Mouse (Mus musculus): Measurements from ENCODE around the gene Hba-x.

Hba-x gene

DNA sequence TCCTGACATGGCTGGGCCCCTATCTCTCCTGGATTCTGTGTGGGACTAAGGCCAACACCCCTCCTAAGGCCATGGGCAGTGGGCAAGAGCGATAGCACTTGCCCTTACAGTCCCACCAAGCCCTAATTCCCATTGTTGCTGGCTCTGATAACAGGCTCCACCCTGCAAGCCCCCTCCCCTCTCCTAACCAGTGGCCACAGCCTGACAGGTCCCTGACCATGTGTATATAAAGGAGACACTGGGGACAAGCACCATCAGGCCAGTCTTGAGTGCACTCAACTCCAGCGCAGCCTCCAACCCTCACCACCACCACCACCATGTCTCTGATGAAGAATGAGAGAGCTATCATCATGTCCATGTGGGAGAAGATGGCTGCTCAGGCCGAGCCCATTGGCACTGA is at the start of gene Hba-x:
TSS of gene Hba-x (plus strand) at position 54 of the 400 bp plus-strand sequence.
- DNase-seq, result no peak

DNA sequence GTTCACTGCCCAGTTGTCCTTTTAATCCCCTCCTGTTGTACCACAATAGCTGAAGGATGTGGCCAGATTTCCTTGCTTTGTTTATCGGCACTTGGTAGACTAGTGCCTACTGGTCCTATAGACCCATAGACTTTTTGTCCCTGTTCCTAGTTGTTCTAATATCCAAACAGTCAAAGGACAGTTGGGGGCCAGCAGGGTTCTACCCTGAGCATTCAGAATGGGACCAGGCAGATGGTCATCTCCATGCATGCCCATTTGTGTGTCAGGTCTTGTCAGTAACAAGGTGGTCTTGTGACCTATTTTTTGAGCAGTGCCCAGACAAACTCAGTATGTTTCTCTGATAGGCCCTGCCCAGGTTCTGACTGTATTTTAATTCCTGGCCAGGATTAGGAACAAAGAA is 49.2 kb upstream of the Hba-x start:
- no peak for DNase-seq

GRCm38 (mm10) chr11:32227555-32227954 is 48.6 kb upstream of the Hba-x start:
- DNase-seq, result no peak

DNA sequence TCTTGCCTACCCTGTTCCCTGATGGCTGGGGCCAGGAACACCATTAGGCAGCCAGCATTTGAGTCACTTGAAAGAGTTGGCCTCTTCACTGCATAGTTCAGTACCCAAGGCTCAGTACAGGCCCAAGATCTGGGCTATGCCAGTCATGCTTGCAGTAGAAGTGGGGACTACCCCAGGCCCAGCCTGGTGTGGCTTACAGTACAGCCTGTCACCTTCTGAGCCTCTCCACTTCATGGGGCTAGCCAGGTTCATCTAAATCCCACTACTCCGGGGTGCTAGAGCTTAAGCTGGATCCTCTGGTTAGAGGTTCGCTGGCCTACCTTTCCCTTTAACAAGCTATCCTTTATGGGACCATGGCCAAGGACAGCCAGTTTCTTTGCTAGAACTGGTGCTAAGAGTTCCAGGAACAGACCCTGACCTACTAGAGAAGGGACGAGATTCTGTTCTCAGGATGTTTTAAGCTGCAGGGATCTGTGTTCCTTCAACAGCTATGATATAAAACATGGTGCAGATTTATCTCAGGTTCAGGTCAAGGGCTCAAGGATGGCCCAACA is 47.8 kb upstream of the Hba-x start:
- no peak for DNase-seq

DNA sequence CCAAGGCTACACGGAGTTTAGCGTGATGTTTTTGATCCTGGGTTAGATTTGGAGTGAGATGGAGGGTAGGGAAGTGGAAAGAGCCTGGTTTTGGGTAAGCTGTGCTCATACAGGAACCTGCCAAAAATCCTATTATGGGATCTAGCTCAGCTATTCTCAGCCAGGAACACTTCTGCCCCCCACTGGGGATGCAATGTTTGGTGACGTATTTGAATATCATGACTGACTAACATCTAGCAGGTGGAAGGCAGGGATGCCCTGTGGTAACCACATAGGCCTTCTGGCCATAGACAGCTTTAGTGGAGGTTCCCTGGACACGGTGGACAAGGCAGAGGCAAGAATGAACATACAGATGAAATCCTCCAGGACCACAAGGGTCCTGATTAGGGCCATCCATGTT is 46.0 kb upstream of the Hba-x start:
- no peak for DNase-seq

GRCm38 (mm10) chr11:32231125-32231524 is 45.1 kb upstream of the Hba-x start:
- DNase-seq, result no peak

DNA sequence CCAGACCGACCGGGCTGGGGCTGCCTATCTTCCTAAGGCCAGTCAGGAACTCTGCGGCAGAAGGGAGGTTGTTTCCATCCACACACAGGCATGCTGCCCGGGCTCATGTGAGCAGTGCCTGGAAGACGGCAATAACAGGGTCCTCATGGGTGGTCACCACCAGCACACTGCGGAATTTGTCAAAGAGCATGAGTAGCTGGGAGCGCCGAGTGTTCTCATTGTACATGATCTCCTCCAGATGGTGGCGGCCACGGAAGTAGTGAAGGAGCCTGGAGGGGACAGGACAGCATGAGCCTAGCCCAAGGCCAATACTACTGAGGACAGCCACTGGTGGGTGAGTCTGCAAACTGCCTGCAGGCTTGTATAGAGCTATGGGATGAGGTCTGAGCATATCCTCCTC is 43.4 kb upstream of the Hba-x start:
- no peak for DNase-seq

DNA sequence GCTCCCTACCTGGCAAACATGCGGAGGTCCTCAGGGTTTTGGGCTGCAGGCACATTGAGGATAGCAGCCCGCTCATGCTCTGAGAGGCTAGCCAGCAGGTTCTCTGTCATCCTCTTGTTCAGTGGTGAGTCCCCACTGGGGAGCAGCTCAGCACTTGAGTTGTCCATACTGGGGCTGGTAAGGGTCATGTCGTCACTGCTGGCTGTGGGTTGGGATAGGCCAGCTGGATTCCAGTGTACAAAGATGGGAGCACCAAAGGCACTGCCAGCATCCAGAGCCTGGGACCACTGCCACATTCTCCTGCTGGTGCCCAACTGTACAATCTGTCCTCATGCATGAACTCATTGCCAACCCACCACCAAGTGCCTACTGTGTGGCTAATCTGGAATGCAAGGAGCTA is 42.3 kb upstream of the Hba-x start:
- DNase-seq, result no peak

- DNase-seq, result no peak
These were observed 41.2 kb upstream of the Hba-x start for GRCm38 (mm10) chr11:32234816-32235485.

DNA sequence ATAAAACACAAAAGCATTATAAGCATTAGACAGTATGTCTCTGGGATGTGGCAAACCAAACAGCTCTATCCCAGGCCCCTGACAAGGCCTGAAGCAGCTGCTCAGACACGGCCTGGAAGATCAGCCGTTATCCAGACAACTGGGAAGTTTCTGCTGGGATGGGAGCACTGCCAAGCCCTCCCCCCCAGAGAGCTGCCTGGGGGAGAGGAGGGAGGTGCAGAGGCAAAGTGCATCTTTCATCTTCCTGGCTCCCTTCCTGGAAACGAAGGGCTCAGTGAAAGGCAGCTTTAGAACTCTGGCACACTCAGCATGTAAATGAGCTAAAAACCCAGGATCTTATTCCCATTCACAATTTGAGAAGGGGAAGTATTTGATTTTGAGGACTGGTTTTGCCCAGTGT is 40.6 kb upstream of the Hba-x start:
- no peak for DNase-seq

GRCm38 (mm10) chr11:32236132-32236531 is 40.1 kb upstream of the Hba-x start:
- DNase-seq, result no peak

- peak in 1 of 2 experiments; percentile 26 for DNase-seq
These were observed 39.3 kb upstream of the Hba-x start for GRCm38 (mm10) chr11:32236712-32237410.

DNA sequence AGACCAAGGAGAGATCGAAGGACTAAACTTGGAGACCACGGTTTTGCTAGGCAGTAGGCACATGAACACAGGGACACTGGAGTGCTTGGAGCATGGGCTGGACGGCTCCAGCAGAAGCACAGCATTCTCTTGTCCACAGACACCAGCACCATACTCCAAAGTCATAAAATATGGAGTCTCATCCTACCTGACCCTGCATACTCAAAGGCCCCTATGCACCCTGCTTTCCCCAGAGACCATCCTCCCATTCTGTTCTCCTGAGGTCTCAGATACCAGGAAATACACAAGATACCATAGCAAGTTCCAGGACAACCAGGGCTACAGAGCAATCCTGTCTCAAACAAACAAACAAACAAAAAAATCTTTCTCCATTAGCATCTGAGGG is 38.8 kb upstream of the Hba-x start:
- no peak for DNase-seq

GRCm38 (mm10) chr11:32238093-32238860 is 37.9 kb upstream of the Hba-x start:
- peak; percentile 70 to 77 for DNase-seq

GRCm38 (mm10) chr11:32241391-32241790 is 34.8 kb upstream of the Hba-x start:
- no peak for DNase-seq

DNA sequence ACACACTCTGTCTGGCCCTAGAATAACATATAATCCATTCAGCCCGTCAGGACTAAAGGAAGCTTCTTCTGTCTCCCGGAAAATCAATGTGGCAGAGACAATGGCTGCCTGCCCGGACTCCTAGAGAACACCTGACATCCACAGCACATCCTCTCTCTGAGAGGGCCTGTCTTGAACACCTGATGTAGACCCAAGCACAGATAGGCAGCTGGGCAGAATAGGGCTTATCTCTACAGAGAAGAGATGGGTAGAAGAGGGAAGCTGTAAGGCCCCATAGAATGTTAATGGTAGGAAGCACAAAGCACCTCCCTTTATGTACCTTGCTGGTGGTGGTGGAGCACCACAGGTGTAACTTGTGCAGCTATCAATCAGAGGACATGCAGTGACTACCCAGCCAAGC is 34.0 kb upstream of the Hba-x start:
- no peak for DNase-seq

DNA sequence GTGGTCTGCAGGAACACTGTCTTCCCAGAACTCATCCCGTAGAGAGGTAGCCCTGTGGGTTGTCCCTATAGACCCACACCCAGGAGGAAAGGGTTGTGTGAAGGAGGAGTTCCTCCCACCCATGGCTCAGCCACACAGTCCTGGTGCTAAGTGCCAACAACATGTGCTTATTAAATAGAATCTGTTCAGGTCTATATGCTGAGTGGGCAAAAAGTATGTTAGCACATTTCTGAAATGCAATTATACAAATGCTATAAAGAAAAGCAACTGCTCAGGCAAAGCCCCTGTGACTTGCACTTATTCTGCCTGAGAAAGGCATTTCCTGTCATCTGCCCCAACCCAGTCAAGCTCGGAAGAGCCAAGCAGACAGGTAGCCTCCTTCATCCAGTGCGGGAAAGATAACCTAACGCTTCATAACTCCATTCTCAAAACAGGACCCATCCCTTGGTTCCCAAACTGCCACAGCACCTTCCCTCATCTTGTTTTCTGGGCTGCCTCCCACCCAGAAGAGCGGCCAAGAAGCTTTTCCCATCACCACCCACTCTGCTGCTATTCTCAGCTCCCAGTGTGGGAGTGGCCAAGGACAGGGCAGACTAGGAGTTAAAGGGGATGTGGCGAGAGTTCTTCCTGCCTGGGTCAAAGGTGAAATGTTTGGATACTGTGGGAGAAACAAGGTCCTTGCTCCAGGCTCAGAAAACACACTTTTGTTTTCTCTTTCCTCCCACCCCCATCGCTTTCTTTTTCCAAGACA is 32.8 kb upstream of the Hba-x start:
- no peak for DNase-seq

GRCm38 (mm10) chr11:32244064-32244463 is 32.1 kb upstream of the Hba-x start:
- DNase-seq, result no peak

DNA sequence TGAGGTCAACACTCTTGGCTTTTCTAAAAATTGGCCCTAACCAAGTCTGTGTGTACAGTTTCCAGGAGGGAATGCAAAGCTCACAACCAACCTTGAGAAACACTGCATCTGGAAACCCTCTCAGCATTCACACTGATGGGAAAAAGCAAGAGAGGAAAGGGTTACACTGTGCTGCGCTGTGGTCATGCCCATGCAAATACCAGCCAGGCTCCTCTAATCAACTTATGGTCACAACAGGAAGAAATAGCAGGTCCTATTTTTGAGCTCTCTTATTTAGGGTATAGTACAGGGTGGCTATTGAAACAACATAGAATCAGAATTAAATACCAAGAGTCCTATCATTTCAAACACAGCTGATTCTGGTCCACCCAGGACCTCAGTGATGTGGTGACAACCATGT is 31.6 kb upstream of the Hba-x start:
- no peak for DNase-seq

GRCm38 (mm10) chr11:32245614-32246013 is 30.6 kb upstream of the Hba-x start:
- DNase-seq, result no peak

DNA sequence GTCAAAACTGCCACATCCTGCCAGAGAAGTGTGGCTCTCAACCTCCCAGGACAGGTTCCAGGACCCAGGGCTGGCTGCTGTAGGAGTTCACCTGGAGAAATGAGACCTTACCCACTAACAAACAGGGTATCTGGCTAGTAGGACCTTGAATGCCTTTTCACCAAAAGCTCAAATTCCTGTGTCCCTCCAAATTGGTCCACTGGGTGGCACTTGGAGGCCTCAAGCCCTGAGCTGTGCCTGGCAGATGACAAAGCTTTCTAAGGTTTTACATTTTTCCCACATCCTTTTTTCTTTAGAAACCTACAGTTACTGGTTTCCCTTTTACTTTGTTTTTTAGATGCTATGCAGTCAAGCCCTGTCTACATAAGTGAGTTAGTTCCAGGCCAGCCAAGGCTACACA is 29.1 kb upstream of the Hba-x start:
- DNase-seq, result peak; percentile 23 to 30

DNA sequence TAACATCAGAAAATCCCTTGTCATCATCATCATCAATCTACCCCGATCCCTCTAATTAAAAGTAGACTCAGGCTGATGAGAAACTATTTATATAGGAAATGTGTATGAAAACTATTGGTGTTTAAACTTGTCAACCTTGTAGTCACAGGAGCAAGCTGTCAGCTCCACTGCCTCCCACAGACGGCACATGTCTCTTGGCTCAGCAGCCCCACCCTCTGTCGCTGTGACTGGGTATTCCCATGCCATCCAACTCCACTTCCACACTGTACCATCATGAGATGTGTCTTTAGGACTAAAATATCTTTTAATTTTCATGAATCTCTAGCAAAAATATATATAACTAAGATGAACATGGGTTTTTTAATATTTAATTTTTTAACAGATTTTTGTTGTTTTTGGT is 27.9 kb upstream of the Hba-x start:
- no peak for DNase-seq

Data from thymus, postnatal 36 days (tissue).